Mouse (Mus musculus) stomach, embryonic 14.5 days (tissue): ENCODE measurements around the gene Bean1. TPM values are rescaled to one million over a fixed set of nuclear protein-coding genes. Genes with fewer than 3 reads are reported as not detected.

Source experiments
- ATAC-seq: fragments of 200-750 bp; cut with Nextera tagmentation; 2 replicates; pipeline ENCODE4 v1.8.0; 2017; ENCODE audit warnings: low read depth, moderate TSS enrichment; ENCODE audit not compliant: insufficient number of reproducible peaks, insufficient read depth, low FRiP score
- H3K27ac ChIP-seq: fragments of 300-500 bp; sonication (generic); 2 replicates; pipeline ENCODE4 v1.5.1; 2014; ENCODE audit warnings: mild to moderate bottlenecking, low read length, moderate library complexity, mixed read lengths
- H3K27me3 ChIP-seq: fragments of 300-500 bp; sonication (generic); 2 replicates; pipeline ENCODE4 v1.6.1; 2014; ENCODE audit warnings: low read length, control low read depth, mixed read lengths; ENCODE audit not compliant: control insufficient read depth, insufficient read depth
- H3K36me3 ChIP-seq: fragments of 300-500 bp; sonication (generic); 2 replicates; pipeline ENCODE4 v1.6.1; 2014; ENCODE audit warnings: mild to moderate bottlenecking, control low read depth, low read length, moderate library complexity, mixed read lengths; ENCODE audit not compliant: control insufficient read depth, insufficient read depth
- H3K4me1 ChIP-seq: fragments of 300-500 bp; sonication (generic); 2 replicates; pipeline ENCODE4 v1.6.1; 2014; ENCODE audit warnings: low read length, control low read depth, mixed read lengths; ENCODE audit not compliant: control insufficient read depth, insufficient read depth
- H3K4me2 ChIP-seq: fragments of 300-500 bp; sonication (generic); replicated peaks from 2 replicates; pipeline ENCODE4 v1.6.1; 2014; ENCODE audit warnings: low read depth, low read length, control low read depth
- H3K4me3 ChIP-seq: fragments of 300-500 bp; sonication (generic); 2 replicates; pipeline ENCODE4 v1.5.1; 2014; ENCODE audit warnings: low read depth, low read length, control low read depth
- H3K9ac ChIP-seq: fragments of 300-500 bp; sonication (generic); replicated peaks from 2 replicates; pipeline ENCODE4 v1.6.1; 2014; ENCODE audit warnings: low read depth, mild to moderate bottlenecking, control low read depth, low read length, moderate library complexity, mixed read lengths
- H3K9me3 ChIP-seq: fragments of 300-500 bp; sonication (generic); 2 replicates; pipeline ENCODE4 v1.6.1; 2016; ENCODE audit warnings: low read depth, low read length, control low read depth; ENCODE audit not compliant: control insufficient read depth
- WGBS: fragments of 180-500 bp; shearing (Covaris S2); extraction: QIAGEN DNeasy Blood & Tissue Kit; methylation state at CpG from one replicate; pipeline ENCODE4 v1.1.7; 2014; 5-methylcytosine and 5-hydroxymethylcytosine counted together
- polyA plus RNA-seq: library from polyadenylated mRNA; unstranded; fragments of >200 nt; fragmentation: Nextera tagmentation; extraction: Ambion mirVana; gene quantifications from 2 replicates; pipeline ENCODE4 v1.2.1, GENCODE M21; 2014

Bean1 gene
- polyA plus RNA-seq, 1 experiment from 2014 or later: 1.6 TPM

- Histone ChIP-seq H3K36me3 (no peaks in the 10 kb centered on the region), H3K4me1 (no peaks in the 10 kb centered on the region), H3K27ac (no peak overlapping the region), H3K4me3 (no peak overlapping the region), H3K9me3 (no peaks in the 10 kb centered on the region), H3K4me2 (no peak overlapping the region), H3K27me3 (no peaks in the 10 kb centered on the region), H3K9ac (no peak overlapping the region)
- ATAC-seq: no peak
- WGBS: 83% methylated on average over 15 of the region's 15 CpGs
Observed at GRCm38 (mm10) chr8:104146717-104147494, 23.3 kb upstream of the Bean1 start.

DNA sequence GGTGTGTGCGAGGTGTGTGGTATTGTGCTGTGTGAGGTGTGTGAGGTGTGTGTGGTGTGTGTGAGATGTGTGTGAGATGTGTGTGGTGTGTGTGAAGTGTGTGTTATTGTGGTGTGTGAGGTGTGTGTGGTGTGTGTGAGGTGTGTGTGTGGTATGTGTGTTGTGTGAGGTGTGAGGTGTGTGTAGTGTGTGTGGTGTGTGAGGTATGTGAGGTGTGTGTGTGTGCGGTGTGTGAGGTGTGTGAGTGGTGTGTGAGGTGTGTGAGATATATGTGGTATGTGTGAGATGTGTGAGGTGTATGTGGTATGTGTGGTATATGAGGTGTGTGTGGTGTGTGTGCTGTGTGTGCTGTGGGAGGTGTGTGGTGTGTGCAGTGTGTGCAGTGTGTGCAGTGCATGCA is 22.3 kb upstream of the Bean1 start:
- Histone ChIP-seq H3K36me3 (no peaks in the 10 kb centered on the region), H3K4me3 (no peak overlapping the region), H3K4me2 (no peak overlapping the region), H3K27me3 (no peaks in the 10 kb centered on the region), H3K9me3 (no peaks in the 10 kb centered on the region), H3K4me1 (no peaks in the 10 kb centered on the region), H3K27ac (no peak overlapping the region), H3K9ac (no peak overlapping the region)
- no peak for ATAC-seq
- WGBS: 90% methylated on average over 2 of the region's 2 CpGs

GRCm38 (mm10) chr8:104160731-104161130 is 9.5 kb upstream of the Bean1 start:
- H3K27ac ChIP-seq: no peak overlapping the region
- H3K4me3 ChIP-seq: no peak overlapping the region
- H3K9ac ChIP-seq: no peak overlapping the region
- no peak overlapping the region for H3K4me2 ChIP-seq
- H3K9me3 ChIP-seq: no peaks in the 10 kb centered on the region
- no peak for ATAC-seq
- H3K36me3 ChIP-seq: no peaks in the 10 kb centered on the region
- 63% methylated on average over 5 of the region's 5 CpGs for WGBS
- no peaks in the 10 kb centered on the region for H3K4me1 ChIP-seq
- H3K27me3 ChIP-seq: no peaks in the 10 kb centered on the region

GRCm38 (mm10) chr8:104169461-104169860 is 781 bp upstream of the Bean1 start:
- Histone ChIP-seq H3K36me3 (no peaks in the 10 kb centered on the region), H3K4me1 (0 out of 2 replicates have a peak, but pooled peaks cover 5% of the 10 kb centered on the region), H3K27me3 (peaks cover 21% of the 10 kb centered on the region), H3K9me3 (no peaks in the 10 kb centered on the region), H3K9ac (no peak overlapping the region), H3K4me3 (no peak overlapping the region), H3K4me2 (no peak overlapping the region), H3K27ac (no peak overlapping the region)
- ATAC-seq: no peak
- 75% methylated on average over 3 of the region's 3 CpGs for WGBS

- ATAC-seq: no peak
- peak overlapping the region; percentile 98 for H3K4me2 ChIP-seq
- H3K27ac ChIP-seq: no peak overlapping the region
- H3K4me1 ChIP-seq: 0 out of 2 replicates have a peak, but pooled peaks cover 5% of the 10 kb centered on the region
- no peaks in the 10 kb centered on the region for H3K36me3 ChIP-seq
- 5% methylated on average over 32 of the region's 32 CpGs for WGBS
- peak overlapping the region; percentile 61 for H3K9ac ChIP-seq
- peaks cover 21% of the 10 kb centered on the region for H3K27me3 ChIP-seq
- H3K4me3 ChIP-seq: peak overlapping the region; percentile 60
- H3K9me3 ChIP-seq: no peaks in the 10 kb centered on the region
Observed at GRCm38 (mm10) chr8:104171050-104171620, 893 bp downstream of the Bean1 start.

DNA sequence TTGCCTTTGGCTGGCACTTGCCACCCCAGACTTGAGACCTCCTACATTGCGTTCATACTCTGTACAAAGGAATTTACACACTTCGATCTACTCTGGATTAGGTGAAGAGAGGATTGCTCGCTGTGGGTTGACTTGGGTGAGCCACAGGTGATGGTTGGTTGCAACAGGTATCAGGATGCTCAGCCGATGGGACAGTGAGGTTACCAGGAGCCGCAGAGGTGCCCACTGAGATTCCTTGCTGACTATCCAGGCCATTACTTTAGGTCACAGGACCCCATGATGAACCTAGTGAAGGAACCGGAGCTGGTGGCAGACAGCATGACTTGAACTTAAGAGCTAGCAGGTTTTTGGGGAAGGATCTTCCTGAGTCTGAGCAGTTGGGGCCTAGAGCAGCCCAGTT is 2.2 kb downstream of the Bean1 start:
- no peak overlapping the region for H3K4me3 ChIP-seq
- peaks cover 21% of the 10 kb centered on the region for H3K27me3 ChIP-seq
- 86% methylated on average over 6 of the region's 6 CpGs for WGBS

GRCm38 (mm10) chr8:104175848-104176527 is 5.7 kb downstream of the Bean1 start:
- Histone ChIP-seq H3K36me3 (no peaks in the 10 kb centered on the region), H3K9me3 (no peaks in the 10 kb centered on the region), H3K4me3 (no peak overlapping the region), H3K9ac (no peak overlapping the region), H3K27ac (no peak overlapping the region), H3K4me2 (no peak overlapping the region), H3K27me3 (peaks cover 21% of the 10 kb centered on the region), H3K4me1 (0 out of 2 replicates have a peak, but pooled peaks cover 3% of the 10 kb centered on the region)
- 70% methylated on average over 8 of the region's 8 CpGs for WGBS
- no peak for ATAC-seq

More for the DNA sequence above, 2.2 kb downstream of the Bean1 start:
- H3K9me3 ChIP-seq: no peaks in the 10 kb centered on the region
- H3K9ac ChIP-seq: no peak overlapping the region
- no peak overlapping the region for H3K4me2 ChIP-seq
- no peaks in the 10 kb centered on the region for H3K36me3 ChIP-seq
- 0 out of 2 replicates have a peak, but pooled peaks cover 5% of the 10 kb centered on the region for H3K4me1 ChIP-seq
- H3K27ac ChIP-seq: no peak overlapping the region
- no peak for ATAC-seq

DNA sequence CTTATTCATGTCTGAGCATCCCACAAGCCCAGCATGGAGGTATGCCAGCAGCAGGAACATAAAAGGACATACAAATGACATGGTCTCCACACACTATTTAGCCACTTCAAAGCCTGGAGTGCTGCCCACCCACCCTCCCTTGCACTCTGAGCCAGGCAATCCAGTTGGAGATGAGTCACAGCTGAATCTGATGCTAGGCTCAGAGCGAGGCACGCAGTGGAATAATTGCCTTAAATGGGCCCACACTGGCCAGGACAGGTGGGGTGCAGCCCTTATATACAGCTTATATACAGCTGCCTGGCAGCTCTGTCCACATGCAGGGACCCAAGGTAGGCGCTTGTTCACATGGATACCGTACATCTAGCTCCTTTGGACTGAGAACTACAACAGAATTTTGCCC is 6.8 kb downstream of the Bean1 start:
- WGBS: 76% methylated on average over 4 of the region's 4 CpGs
- 0 out of 2 replicates have a peak, but pooled peaks have one; percentile 56 for ATAC-seq

More for the DNA sequence above, 6.8 kb downstream of the Bean1 start:
- H3K9ac ChIP-seq: no peak overlapping the region
- H3K27ac ChIP-seq: no peak overlapping the region
- H3K9me3 ChIP-seq: no peaks in the 10 kb centered on the region
- H3K36me3 ChIP-seq: no peaks in the 10 kb centered on the region
- H3K4me2 ChIP-seq: no peak overlapping the region
- H3K27me3 ChIP-seq: peaks cover 11% of the 10 kb centered on the region
- H3K4me3 ChIP-seq: no peak overlapping the region
- no peaks in the 10 kb centered on the region for H3K4me1 ChIP-seq
